Mouse (Mus musculus) midbrain, embryonic 12.5 days (tissue): Measurements from ENCODE around the gene Ascc1. TPM values are rescaled to one million over a fixed set of nuclear protein-coding genes. Genes with fewer than 3 reads are reported as not detected.

Source experiments
- ATAC-seq: fragments of 200-750 bp; cut with Nextera tagmentation; 2 replicates; pipeline ENCODE4 v1.8.0; 2017; ENCODE audit warnings: low read depth, moderate TSS enrichment, moderate library complexity; ENCODE audit not compliant: low FRiP score
- H3K27ac ChIP-seq: fragments of 300-500 bp; sonication (generic); replicated peaks from 2 replicates; pipeline ENCODE4 v1.5.1; 2016; ENCODE audit warnings: mild to moderate bottlenecking
- H3K27me3 ChIP-seq: fragments of 300-500 bp; sonication (generic); 2 replicates; pipeline ENCODE4 v1.6.1; 2016; ENCODE audit warnings: mild to moderate bottlenecking
- H3K36me3 ChIP-seq: fragments of 300-500 bp; sonication (generic); 2 replicates; pipeline ENCODE4 v1.6.1; 2016
- H3K4me1 ChIP-seq: fragments of 300-500 bp; sonication (generic); 2 replicates; pipeline ENCODE4 v1.6.1; 2016
- H3K4me2 ChIP-seq: fragments of 300-500 bp; sonication (generic); replicated peaks from 2 replicates; pipeline ENCODE4 v1.6.1; 2016; ENCODE audit warnings: mild to moderate bottlenecking, moderate library complexity
- H3K4me3 ChIP-seq: fragments of 300-500 bp; sonication (generic); 2 replicates; pipeline ENCODE4 v1.5.1; 2016; ENCODE audit warnings: mild to moderate bottlenecking
- H3K9ac ChIP-seq: fragments of 300-500 bp; sonication (generic); replicated peaks from 2 replicates; pipeline ENCODE4 v1.6.1; 2016; ENCODE audit warnings: mild to moderate bottlenecking, moderate library complexity
- H3K9me3 ChIP-seq: fragments of 300-500 bp; sonication (generic); 2 replicates; pipeline ENCODE4 v1.6.1; 2016; ENCODE audit warnings: mild to moderate bottlenecking
- WGBS: fragments of 180-500 bp; shearing (Covaris S2); methylation state at CpG from one replicate; pipeline ENCODE4 v1.1.7; 2016; 5-methylcytosine and 5-hydroxymethylcytosine counted together
- polyA plus RNA-seq: library from polyadenylated mRNA; unstranded; fragments of >200 nt; fragmentation: Nextera tagmentation; extraction: Ambion mirVana; gene quantifications from 2 replicates; pipeline ENCODE4 v1.2.1, GENCODE M21; 2016

Gene Ascc1
- polyA plus RNA-seq, 1 experiment from 2014 or later = 39.6 TPM

GRCm38 (mm10) chr10:60050581-60050980 is 48.0 kb downstream of the Ascc1 start:
- no peaks in the 10 kb centered on the region for H3K9me3 ChIP-seq
- H3K4me2 ChIP-seq = no peak overlapping the region
- peaks cover 15% of the 10 kb centered on the region; the same call in 1 of the 2 replicates for H3K27me3 ChIP-seq
- 97% methylated on average over 10 of the region's 10 CpGs for WGBS
- no peak overlapping the region for H3K27ac ChIP-seq
- no peak for ATAC-seq
- no peak overlapping the region for H3K9ac ChIP-seq
- no peaks in the 10 kb centered on the region; the same call in 1 of the 2 replicates for H3K4me1 ChIP-seq
- peaks cover 7% of the 10 kb centered on the region for H3K36me3 ChIP-seq
- H3K4me3 ChIP-seq = no peak overlapping the region

DNA sequence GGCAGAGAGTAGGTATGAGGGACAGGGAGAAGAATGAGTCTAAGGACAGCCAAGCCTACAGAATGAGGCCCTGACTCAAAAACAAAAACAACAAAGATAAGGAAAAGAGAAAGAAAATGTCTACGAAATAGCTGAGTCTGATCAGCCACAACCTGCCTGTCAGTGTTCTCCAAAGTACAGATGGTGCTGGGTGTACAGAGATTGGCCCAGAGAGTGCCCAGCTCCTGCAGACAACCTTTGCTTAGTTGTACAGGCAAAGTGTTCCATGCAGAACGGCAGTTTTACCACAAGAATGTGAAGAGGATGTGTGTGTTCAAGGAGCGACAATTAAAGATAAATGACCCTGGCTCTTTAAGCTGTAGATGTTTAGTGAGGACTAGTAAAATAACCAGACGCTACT is 50.5 kb downstream of the Ascc1 start:
- Histone ChIP-seq H3K4me2 (no peak overlapping the region), H3K4me3 (no peak overlapping the region), H3K36me3 (peaks cover 7% of the 10 kb centered on the region), H3K4me1 (no peaks in the 10 kb centered on the region), H3K27ac (no peak overlapping the region), H3K9ac (no peak overlapping the region), H3K9me3 (peaks cover 8% of the 10 kb centered on the region; the same call in 1 of the 2 replicates), H3K27me3 (peaks cover 10% of the 10 kb centered on the region; the same call in 1 of the 2 replicates)
- ATAC-seq = no peak
- WGBS = 89% methylated on average over 4 of the region's 4 CpGs

DNA sequence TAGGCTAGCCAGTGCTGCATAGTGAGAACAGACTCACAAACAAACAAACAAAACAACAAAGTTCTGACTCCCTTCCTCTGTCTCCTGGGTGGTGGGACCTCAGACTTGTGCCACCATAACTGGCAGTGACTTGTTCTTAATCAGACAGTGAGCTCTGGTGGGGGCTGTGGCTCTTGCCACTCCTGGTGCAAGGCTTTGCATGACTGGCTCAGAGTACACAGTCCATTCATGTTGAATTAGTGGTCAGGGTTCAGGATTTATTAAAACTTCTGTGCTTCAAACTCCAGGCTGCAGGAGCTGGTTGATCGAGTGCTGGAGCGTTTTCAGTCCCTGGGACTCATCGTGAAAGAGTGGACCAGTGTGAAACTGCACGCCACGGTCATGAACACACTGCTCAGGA is 59.6 kb downstream of the Ascc1 start:
- H3K4me3 ChIP-seq = no peak overlapping the region
- ATAC-seq = no peak
- no peak overlapping the region for H3K4me2 ChIP-seq
- no peaks in the 10 kb centered on the region for H3K36me3 ChIP-seq
- 82% methylated on average over 5 of the region's 5 CpGs for WGBS
- peaks cover 3% of the 10 kb centered on the region; the same call in 1 of the 2 replicates for H3K9me3 ChIP-seq
- H3K9ac ChIP-seq = no peak overlapping the region
- H3K27me3 ChIP-seq = no peaks in the 10 kb centered on the region
- H3K27ac ChIP-seq = no peak overlapping the region
- no peaks in the 10 kb centered on the region for H3K4me1 ChIP-seq

DNA sequence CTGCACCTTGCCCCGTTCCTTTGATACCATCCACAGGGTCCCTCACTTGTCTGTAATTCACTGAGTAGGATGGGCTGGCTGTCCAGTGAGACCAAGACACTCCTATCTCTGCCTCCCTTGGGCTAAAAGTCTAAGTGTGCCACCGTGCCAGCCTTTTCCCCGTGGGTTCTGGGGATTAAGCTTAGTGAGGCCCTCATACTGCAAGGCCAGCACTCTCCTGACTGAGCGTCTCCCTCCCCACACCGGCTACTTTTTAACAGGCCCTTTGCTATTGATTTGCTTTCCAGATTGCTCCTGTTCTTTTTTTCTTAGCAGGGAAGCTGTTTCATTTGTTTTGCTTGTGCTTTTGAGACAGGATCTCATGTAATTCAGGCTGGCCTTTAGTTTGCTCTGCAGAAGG is 60.3 kb downstream of the Ascc1 start:
- H3K4me1 ChIP-seq = no peaks in the 10 kb centered on the region

GRCm38 (mm10) chr10:60066524-60066923 is 63.9 kb downstream of the Ascc1 start:
- no peak for ATAC-seq
- Histone ChIP-seq H3K9me3 (no peaks in the 10 kb centered on the region), H3K4me1 (no peaks in the 10 kb centered on the region), H3K4me2 (no peak overlapping the region), H3K27ac (no peak overlapping the region), H3K9ac (no peak overlapping the region), H3K36me3 (no peaks in the 10 kb centered on the region), H3K4me3 (no peak overlapping the region), H3K27me3 (no peaks in the 10 kb centered on the region)
- WGBS = 79% methylated on average over 3 of the region's 3 CpGs

More for the DNA sequence above, 60.3 kb downstream of the Ascc1 start:
- Histone ChIP-seq H3K27me3 (no peaks in the 10 kb centered on the region), H3K4me3 (no peak overlapping the region), H3K27ac (no peak overlapping the region), H3K9ac (no peak overlapping the region), H3K4me2 (no peak overlapping the region), H3K36me3 (no peaks in the 10 kb centered on the region), H3K9me3 (no peaks in the 10 kb centered on the region)
- WGBS = 30% methylated on average over 5 of the region's 5 CpGs
- no peak for ATAC-seq

GRCm38 (mm10) chr10:60075159-60075558 is 72.6 kb downstream of the Ascc1 start:
- Histone ChIP-seq H3K4me1 (0 out of 2 replicates have a peak, but pooled peaks cover 1% of the 10 kb centered on the region), H3K36me3 (no peaks in the 10 kb centered on the region), H3K9ac (no peak overlapping the region), H3K27ac (no peak overlapping the region), H3K4me3 (no peak overlapping the region), H3K27me3 (no peaks in the 10 kb centered on the region), H3K4me2 (no peak overlapping the region), H3K9me3 (no peaks in the 10 kb centered on the region)
- no peak for ATAC-seq
- WGBS = 89% methylated on average over 1 of the region's 1 CpGs

GRCm38 (mm10) chr10:60077226-60077625 is 74.6 kb downstream of the Ascc1 start:
- no peak for ATAC-seq
- Histone ChIP-seq H3K36me3 (no peaks in the 10 kb centered on the region), H3K27ac (no peak overlapping the region), H3K27me3 (no peaks in the 10 kb centered on the region), H3K4me1 (0 out of 2 replicates have a peak, but pooled peaks cover 6% of the 10 kb centered on the region), H3K4me2 (no peak overlapping the region), H3K9ac (no peak overlapping the region), H3K9me3 (no peaks in the 10 kb centered on the region), H3K4me3 (no peak overlapping the region)
- WGBS = 96% methylated on average over 7 of the region's 7 CpGs

- Histone ChIP-seq H3K36me3 (no peaks in the 10 kb centered on the region), H3K27ac (no peak overlapping the region), H3K9me3 (no peaks in the 10 kb centered on the region), H3K4me2 (no peak overlapping the region), H3K4me1 (0 out of 2 replicates have a peak, but pooled peaks cover 6% of the 10 kb centered on the region), H3K27me3 (no peaks in the 10 kb centered on the region), H3K4me3 (no peak overlapping the region), H3K9ac (no peak overlapping the region)
- ATAC-seq = no peak
- 84% methylated on average over 18 of the region's 18 CpGs for WGBS
These were observed 75.3 kb downstream of the Ascc1 start for GRCm38 (mm10) chr10:60077736-60078560.

DNA sequence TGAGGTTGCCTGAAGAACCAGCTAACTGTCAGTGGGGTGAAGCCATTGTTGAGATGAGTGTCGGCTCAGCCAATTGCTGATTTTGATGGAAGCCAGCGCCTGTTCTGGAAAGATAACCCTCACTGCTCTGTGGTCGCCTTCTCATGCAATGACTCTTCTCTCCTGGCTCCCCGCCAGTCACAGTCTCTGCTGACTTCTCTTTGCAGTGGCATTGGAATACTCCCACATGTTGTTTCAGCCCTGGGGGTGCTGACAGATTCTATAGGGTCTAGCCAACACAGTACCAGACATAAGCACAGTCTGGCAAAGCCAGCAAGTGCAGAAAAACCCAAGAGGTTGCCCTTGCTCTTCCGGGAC is 75.9 kb downstream of the Ascc1 start:
- Histone ChIP-seq H3K9ac (no peak overlapping the region), H3K36me3 (no peaks in the 10 kb centered on the region), H3K4me3 (no peak overlapping the region), H3K4me1 (0 out of 2 replicates have a peak, but pooled peaks cover 6% of the 10 kb centered on the region), H3K27me3 (no peaks in the 10 kb centered on the region), H3K9me3 (no peaks in the 10 kb centered on the region), H3K4me2 (no peak overlapping the region), H3K27ac (no peak overlapping the region)
- ATAC-seq = no peak
- 84% methylated on average over 5 of the region's 5 CpGs for WGBS

- WGBS = 87% methylated on average over 3 of the region's 3 CpGs
- H3K9ac ChIP-seq = no peak overlapping the region
- no peaks in the 10 kb centered on the region for H3K9me3 ChIP-seq
- no peaks in the 10 kb centered on the region for H3K36me3 ChIP-seq
- no peaks in the 10 kb centered on the region for H3K27me3 ChIP-seq
- no peak overlapping the region for H3K27ac ChIP-seq
- no peak overlapping the region for H3K4me3 ChIP-seq
- H3K4me1 ChIP-seq = 0 out of 2 replicates have a peak, but pooled peaks cover 6% of the 10 kb centered on the region
- no peak overlapping the region for H3K4me2 ChIP-seq
- no peak for ATAC-seq
These were observed 77.6 kb downstream of the Ascc1 start for GRCm38 (mm10) chr10:60080171-60080570.

DNA sequence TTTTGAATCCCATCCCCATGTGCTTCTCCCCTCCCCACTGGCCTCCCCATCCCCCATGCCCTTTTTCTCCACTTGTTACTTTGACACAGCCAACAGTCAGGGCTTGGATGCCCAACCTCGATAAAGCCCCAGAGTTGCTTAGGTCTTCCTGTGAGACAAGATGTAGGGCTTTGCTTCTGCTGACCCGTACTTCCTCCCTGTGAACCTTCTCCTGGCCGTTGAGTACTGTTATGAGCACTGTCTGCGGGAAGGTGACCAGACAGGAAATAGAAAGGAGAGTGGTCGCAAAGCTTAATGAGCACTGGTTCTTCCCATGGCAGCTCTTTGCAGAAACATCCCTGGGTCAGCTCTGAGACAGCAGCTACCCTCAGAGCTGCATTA is 78.0 kb downstream of the Ascc1 start:
- Histone ChIP-seq H3K27me3 (no peaks in the 10 kb centered on the region), H3K4me3 (no peak overlapping the region), H3K9ac (no peak overlapping the region), H3K4me2 (no peak overlapping the region), H3K9me3 (no peaks in the 10 kb centered on the region), H3K4me1 (0 out of 2 replicates have a peak, but pooled peaks cover 6% of the 10 kb centered on the region), H3K36me3 (no peaks in the 10 kb centered on the region), H3K27ac (no peak overlapping the region)
- WGBS = 70% methylated on average over 5 of the region's 5 CpGs
- ATAC-seq = no peak

DNA sequence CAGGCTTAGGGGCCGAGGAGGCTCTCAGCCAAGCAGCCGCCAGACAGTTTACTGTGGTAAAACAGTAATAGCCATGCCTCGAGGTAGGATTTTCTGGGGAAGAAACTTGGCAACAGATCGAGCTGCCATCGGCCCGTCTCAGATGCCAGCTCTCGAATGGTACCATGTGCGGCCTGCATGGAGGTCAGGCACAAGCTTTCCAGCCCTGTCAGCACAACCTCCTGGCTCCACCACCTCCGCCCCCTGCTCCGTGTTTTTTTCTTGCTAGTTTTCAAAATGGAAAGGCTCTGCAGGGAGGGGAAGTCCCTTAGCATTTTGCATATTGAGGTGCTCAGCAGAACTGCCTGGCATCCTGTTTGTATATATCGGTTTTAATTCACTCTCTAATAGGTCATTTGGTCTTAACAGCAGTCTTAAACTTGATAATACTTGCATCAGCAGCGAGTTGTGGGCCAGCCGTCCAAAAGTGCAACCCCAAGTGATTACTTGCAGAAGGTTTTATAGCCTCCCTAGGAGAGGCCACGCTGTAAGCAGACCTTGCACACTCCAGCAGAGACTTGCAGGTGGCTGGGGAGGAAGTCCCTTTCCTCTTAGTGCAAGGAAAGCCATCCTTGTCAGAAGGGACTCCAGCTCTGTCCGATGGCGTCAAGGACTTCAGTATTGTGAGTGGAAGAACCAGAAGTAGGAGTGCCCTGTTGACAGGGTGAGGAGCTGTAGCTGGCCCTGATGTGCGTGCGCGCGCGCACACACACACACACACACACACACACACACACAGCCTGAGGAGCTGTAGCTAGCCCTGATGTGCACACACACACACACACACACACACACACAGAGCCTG is 78.6 kb downstream of the Ascc1 start:
- 0 out of 2 replicates have a peak, but pooled peaks cover 6% of the 10 kb centered on the region for H3K4me1 ChIP-seq
- no peaks in the 10 kb centered on the region for H3K27me3 ChIP-seq
- no peaks in the 10 kb centered on the region for H3K9me3 ChIP-seq
- no peak for ATAC-seq
- WGBS = 81% methylated on average over 21 of the region's 21 CpGs
- no peak overlapping the region for H3K9ac ChIP-seq
- H3K4me2 ChIP-seq = no peak overlapping the region
- no peaks in the 10 kb centered on the region for H3K36me3 ChIP-seq
- H3K4me3 ChIP-seq = no peak overlapping the region
- no peak overlapping the region for H3K27ac ChIP-seq
